Mouse (Mus musculus) limb, embryonic 14.5 days (tissue): ENCODE results near the gene Gemin6. TPM values are rescaled to one million over a fixed set of nuclear protein-coding genes. Genes with fewer than 3 reads are reported as not detected.
"Not testable (repeated sequence)": the region's sequence is repeated elsewhere in the genome, so short reads cannot be mapped to it uniquely, and the experiment has no call there.

Experiments used
- ATAC-seq: fragments of 200-750 bp; cut with Nextera tagmentation; 2 replicates; pipeline ENCODE4 v1.8.0; 2017; ENCODE audit warnings: low read depth, moderate number of reproducible peaks, moderate TSS enrichment; ENCODE audit not compliant: low FRiP score
- DNase-seq: peaks from one replicate; pipeline ENCODE4 v3.0.0-alpha.2; 2015; ENCODE audit warnings: low spot score
- H3K27ac ChIP-seq: fragments of 300-500 bp; sonication (generic); replicated peaks from 2 replicates; pipeline ENCODE4 v1.5.1; 2014; ENCODE audit warnings: low read depth, mild to moderate bottlenecking, low read length, moderate library complexity, mixed read lengths
- H3K27me3 ChIP-seq: fragments of 300-500 bp; sonication (generic); 2 replicates; pipeline ENCODE4 v1.6.1; 2014; ENCODE audit warnings: low read length, mixed read lengths; ENCODE audit not compliant: control insufficient read depth, insufficient read depth
- H3K36me3 ChIP-seq: fragments of 300-500 bp; sonication (generic); 2 replicates; pipeline ENCODE4 v1.6.1; 2014; ENCODE audit warnings: mild to moderate bottlenecking, low read length, moderate library complexity, mixed read lengths; ENCODE audit not compliant: control insufficient read depth, insufficient read depth
- H3K4me1 ChIP-seq: fragments of 300-500 bp; sonication (generic); 2 replicates; pipeline ENCODE4 v1.6.1; 2014; ENCODE audit warnings: antibody characterized with exemption, low read length, mixed read lengths; ENCODE audit not compliant: control insufficient read depth, insufficient read depth
- H3K4me2 ChIP-seq: fragments of 300-500 bp; sonication (generic); replicated peaks from 2 replicates; pipeline ENCODE4 v1.6.1; 2014; ENCODE audit warnings: low read depth, mild to moderate bottlenecking, low read length, moderate library complexity; ENCODE audit not compliant: severe bottlenecking
- H3K4me3 ChIP-seq: fragments of 300-500 bp; sonication (generic); replicated peaks from 2 replicates; pipeline ENCODE4 v1.5.1; 2014; ENCODE audit warnings: low read length
- H3K9ac ChIP-seq: fragments of 300-500 bp; sonication (generic); 2 replicates; pipeline ENCODE4 v1.6.1; 2014; ENCODE audit warnings: mild to moderate bottlenecking, low read depth, low read length, moderate library complexity; ENCODE audit not compliant: severe bottlenecking
- H3K9me3 ChIP-seq: fragments of 300-500 bp; sonication (generic); 2 replicates; pipeline ENCODE4 v1.6.1; 2016; ENCODE audit warnings: low read length; ENCODE audit not compliant: control insufficient read depth
- POLR2A ChIP-seq: fragments of 200-500 bp; IDR thresholded peaks from 2 replicates; pipeline ENCODE4 v1.8.0; 2012; ENCODE audit warnings: inconsistent platforms, mild to moderate bottlenecking, moderate library complexity, borderline replicate concordance; ENCODE audit not compliant: insufficient read depth, insufficient read length; ENCODE audit errors: extremely low read depth
- WGBS: fragments of 180-500 bp; shearing (Covaris S2); extraction: QIAGEN DNeasy Blood & Tissue Kit; methylation state at CpG from one replicate; pipeline ENCODE4 v1.1.7; 2014; 5-methylcytosine and 5-hydroxymethylcytosine counted together
- polyA plus RNA-seq, 2 experiments: library from polyadenylated mRNA; depleted of rRNA in 1 of 2; stranded (reverse) in 1 of 2; unstranded in 1 of 2; fragments of >200 nt; fragmentation: Nextera tagmentation in 1 of 2; extraction: Ambion mirVana in 1 of 2; gene quantifications; 2 replicates each; pipeline versions ENCODE4 v1.2.1 to v1.2.3; 2012 to 2014

Gemin6 gene
- polyA plus RNA-seq, 2 experiments = 16.7 to 34.7 TPM

DNA sequence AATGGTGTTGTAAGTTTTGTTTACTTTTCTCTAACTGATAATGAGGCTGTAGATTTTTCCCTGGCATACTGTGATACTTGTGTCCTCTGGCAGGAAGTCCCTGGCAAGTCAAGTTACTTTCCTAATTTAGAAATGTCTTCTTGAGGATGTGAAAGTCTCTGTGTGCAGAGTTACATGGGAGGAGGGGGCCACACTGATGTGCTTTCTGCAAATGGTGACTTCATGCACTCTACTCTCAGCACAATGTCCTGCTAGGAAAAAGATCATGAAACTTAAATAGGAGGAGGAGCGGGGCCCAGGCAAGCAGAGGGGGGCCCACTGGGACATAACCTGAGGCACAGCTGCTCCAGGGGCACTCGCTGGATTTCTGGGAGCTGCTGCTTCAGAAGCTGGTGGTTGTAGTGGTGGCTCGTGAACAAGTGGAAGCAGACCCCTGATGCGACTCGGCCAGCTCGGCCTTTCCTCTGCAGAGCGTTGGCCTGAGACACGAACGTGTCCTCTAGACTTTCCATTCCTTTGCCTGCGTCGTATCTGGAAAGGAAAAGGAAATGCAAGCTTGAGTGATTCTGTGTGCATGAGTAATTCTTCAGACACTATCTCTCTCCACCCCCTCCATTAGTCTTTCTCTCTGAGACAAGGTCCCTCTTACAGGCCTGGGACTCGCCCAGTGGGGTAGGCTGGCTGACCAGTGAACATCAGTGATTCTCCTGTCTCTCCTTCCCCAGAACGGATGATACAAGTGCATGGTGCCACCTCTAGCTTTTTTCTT, 28.7 kb downstream of the Gemin6 start:
- Histone ChIP-seq H3K4me2 (no peak overlapping the region), H3K27me3 (no peaks in the 10 kb centered on the region), H3K9me3 (no peaks in the 10 kb centered on the region), H3K4me3 (no peak overlapping the region), H3K36me3 (peaks cover 95% of the 10 kb centered on the region), H3K27ac (no peak overlapping the region), H3K4me1 (no peaks in the 10 kb centered on the region), H3K9ac (no peak overlapping the region)
- no peak for ATAC-seq
- DNase-seq = no peak
- 87% methylated on average over 13 of the region's 13 CpGs for WGBS
- TF ChIP-seq POLR2A = no peak

DNA sequence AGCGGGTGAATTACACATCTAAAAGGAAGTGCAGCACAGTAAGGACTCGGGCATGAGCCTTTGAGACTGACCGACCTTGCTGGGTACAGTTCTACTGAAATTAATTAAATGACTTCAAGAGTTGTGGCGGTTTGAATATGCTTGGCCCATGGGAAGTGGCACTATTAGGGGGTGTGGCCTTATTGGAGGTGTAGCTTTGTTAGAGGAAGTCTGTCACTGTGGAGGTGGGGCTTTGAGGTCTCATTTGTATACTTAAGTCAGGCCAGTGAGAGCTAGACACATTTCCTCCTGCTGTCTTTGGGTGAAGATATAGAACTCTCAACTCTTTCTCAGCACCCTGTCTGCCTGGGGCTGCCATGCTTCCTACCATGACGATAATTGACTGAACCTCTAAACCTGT, 30.2 kb downstream of the Gemin6 start:
- DNase-seq (no peak), ATAC-seq (no peak)
- H3K27ac ChIP-seq = no peak overlapping the region
- TF ChIP-seq POLR2A = no peak
- H3K4me2 ChIP-seq = no peak overlapping the region
- H3K9me3 ChIP-seq = no peaks in the 10 kb centered on the region
- H3K4me3 ChIP-seq = no peak overlapping the region
- peaks cover 97% of the 10 kb centered on the region for H3K36me3 ChIP-seq
- 96% methylated on average over 5 of the region's 5 CpGs for WGBS
- no peaks in the 10 kb centered on the region for H3K27me3 ChIP-seq
- H3K9ac ChIP-seq = no peak overlapping the region
- H3K4me1 ChIP-seq = no peaks in the 10 kb centered on the region

DNA sequence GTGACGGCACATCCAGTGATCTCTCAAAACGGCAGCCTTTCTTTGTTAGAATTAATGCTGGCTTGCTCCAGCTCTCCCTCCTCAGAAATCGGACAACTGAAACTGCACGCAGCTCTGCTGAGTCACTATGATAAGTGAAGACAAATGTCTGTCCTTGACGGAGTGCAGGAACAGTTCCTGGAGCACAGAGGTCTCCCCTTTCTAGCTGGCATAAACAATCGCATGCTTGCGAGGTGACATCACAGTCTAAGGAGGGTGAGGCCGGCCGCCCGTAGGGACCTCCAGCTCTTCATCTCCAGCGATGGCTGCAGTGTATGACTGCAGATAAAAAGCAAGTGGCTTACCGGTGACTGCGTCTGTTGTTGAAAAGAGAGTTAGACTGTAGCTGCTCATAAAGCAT, 31.0 kb downstream of the Gemin6 start:
- no peak overlapping the region for H3K4me2 ChIP-seq
- no peak for TF ChIP-seq POLR2A
- WGBS = 45% methylated on average over 13 of the region's 13 CpGs
- H3K36me3 ChIP-seq = peaks cover 97% of the 10 kb centered on the region
- no peaks in the 10 kb centered on the region for H3K27me3 ChIP-seq
- no peaks in the 10 kb centered on the region for H3K9me3 ChIP-seq
- peak; percentile 57; the same call in 1 of the 2 replicates for ATAC-seq
- no peak overlapping the region for H3K9ac ChIP-seq
- no peaks in the 10 kb centered on the region for H3K4me1 ChIP-seq
- H3K27ac ChIP-seq = no peak overlapping the region
- H3K4me3 ChIP-seq = no peak overlapping the region
- peak; percentile 6 for DNase-seq

GRCm38 (mm10) chr17:80267065-80267464, 42.8 kb downstream of the Gemin6 start:
- H3K4me2 ChIP-seq = no peak overlapping the region
- ATAC-seq = no peak
- TF ChIP-seq POLR2A = no peak
- H3K36me3 ChIP-seq = peaks cover 88% of the 10 kb centered on the region
- H3K27ac ChIP-seq = no peak overlapping the region
- H3K27me3 ChIP-seq = no peaks in the 10 kb centered on the region
- 96% methylated on average over 4 of the region's 4 CpGs for WGBS
- H3K4me3 ChIP-seq = no peak overlapping the region
- H3K9ac ChIP-seq = no peak overlapping the region
- no peak for DNase-seq
- no peaks in the 10 kb centered on the region for H3K9me3 ChIP-seq
- H3K4me1 ChIP-seq = no peaks in the 10 kb centered on the region

DNA sequence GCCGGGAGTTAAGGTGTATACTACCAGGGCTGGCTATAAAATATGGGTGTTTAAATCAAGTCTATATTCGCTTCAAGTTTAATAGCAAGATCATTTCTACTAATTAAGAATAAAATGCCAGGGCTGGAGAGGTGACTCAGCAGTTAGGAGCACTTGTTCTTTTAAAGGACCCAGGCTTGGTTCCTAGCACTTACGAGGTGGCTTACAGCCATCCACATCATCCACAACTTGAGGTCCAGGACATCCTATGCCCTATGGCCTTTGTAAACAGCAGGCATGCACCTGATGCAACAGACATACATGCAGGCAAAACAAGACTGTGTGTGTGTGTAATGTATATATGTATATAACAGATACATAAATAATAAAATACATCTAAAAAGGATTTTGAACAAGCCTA, 43.9 kb downstream of the Gemin6 start:
- Histone ChIP-seq H3K36me3 (peaks cover 90% of the 10 kb centered on the region), H3K27ac (no peak overlapping the region), H3K9ac (no peak overlapping the region), H3K27me3 (no peaks in the 10 kb centered on the region), H3K4me1 (no peaks in the 10 kb centered on the region), H3K4me2 (no peak overlapping the region), H3K9me3 (no peaks in the 10 kb centered on the region), H3K4me3 (no peak overlapping the region)
- DNase-seq (no peak), ATAC-seq (no peak)
- TF ChIP-seq POLR2A = no peak
- WGBS = 85% methylated on average over 3 of the region's 3 CpGs

- not testable (repeated sequence) for H3K4me3 ChIP-seq, H3K27me3 ChIP-seq, H3K27ac ChIP-seq, DNase-seq, H3K9ac ChIP-seq, ATAC-seq, H3K4me1 ChIP-seq, H3K9me3 ChIP-seq, H3K4me2 ChIP-seq
- WGBS = 96% methylated on average over 7 of the region's 7 CpGs
- H3K36me3 ChIP-seq = peaks cover 90% of the 10 kb centered on the region
Measured at GRCm38 (mm10) chr17:80270622-80271021, 46.4 kb downstream of the Gemin6 start.

Other genes with a start within 250 kb of the Gemin6 start
- gene Hnrnpll, start 162.1 kb upstream of the Gemin6 start, polyA plus RNA-seq (2012; rRNA removed) = 66.4 and 71.4 TPM in 2 replicates
- 58.0 and 66.8 TPM in 2 replicates for gene Hnrnpll, start 162.1 kb upstream of the Gemin6 start, polyA plus RNA-seq (2014; fragmentation: Nextera tagmentation; extraction: Ambion mirVana)
- gene Galm, start 97.0 kb upstream of the Gemin6 start, polyA plus RNA-seq (2012; rRNA removed) = 11.7 and 12.1 TPM in 2 replicates
- gene Galm, start 97.0 kb upstream of the Gemin6 start, polyA plus RNA-seq (2014; fragmentation: Nextera tagmentation; extraction: Ambion mirVana) = 13.7 and 13.8 TPM in 2 replicates
- gene Srsf7, start 17.1 kb upstream of the Gemin6 start, polyA plus RNA-seq (2012; rRNA removed) = 363 and 429 TPM in 2 replicates
- gene Srsf7, start 17.1 kb upstream of the Gemin6 start, polyA plus RNA-seq (2014; fragmentation: Nextera tagmentation; extraction: Ambion mirVana) = 577 and 588 TPM in 2 replicates
- 0.03 and 0.11 TPM in 2 replicates for gene Ttc39d, start 17.0 kb upstream of the Gemin6 start, polyA plus RNA-seq (2012; rRNA removed)
- not detected in 2 replicates for gene Ttc39d, start 17.0 kb upstream of the Gemin6 start, polyA plus RNA-seq (2014; fragmentation: Nextera tagmentation; extraction: Ambion mirVana)
- gene Morn2, start 65.8 kb downstream of the Gemin6 start, polyA plus RNA-seq (2012; rRNA removed) = 6.5 and 11.8 TPM in 2 replicates
- gene Morn2, start 65.8 kb downstream of the Gemin6 start, polyA plus RNA-seq (2014; fragmentation: Nextera tagmentation; extraction: Ambion mirVana) = 19.3 and 21.1 TPM in 2 replicates
- 41.7 and 45.2 TPM in 2 replicates for gene Dhx57, start 66.0 kb downstream of the Gemin6 start, polyA plus RNA-seq (2012; rRNA removed)
- 21.1 and 25.2 TPM in 2 replicates for gene Dhx57, start 66.0 kb downstream of the Gemin6 start, polyA plus RNA-seq (2014; fragmentation: Nextera tagmentation; extraction: Ambion mirVana)
- gene Arhgef33, start 83.0 kb downstream of the Gemin6 start, polyA plus RNA-seq (2012; rRNA removed) = 0.85 and 1.1 TPM in 2 replicates
- 1.4 and 2.6 TPM in 2 replicates for gene Arhgef33, start 83.0 kb downstream of the Gemin6 start, polyA plus RNA-seq (2014; fragmentation: Nextera tagmentation; extraction: Ambion mirVana)
- gene Gm10190, start 149.1 kb downstream of the Gemin6 start, polyA plus RNA-seq (2012; rRNA removed) = 1.0 and 2.8 TPM in 2 replicates
- gene Gm10190, start 149.1 kb downstream of the Gemin6 start, polyA plus RNA-seq (2014; fragmentation: Nextera tagmentation; extraction: Ambion mirVana) = 2.1 and 2.2 TPM in 2 replicates